Mouse (Mus musculus): ENCODE measurements around the gene Gm21834. TPM values are rescaled to one million over a fixed set of nuclear protein-coding genes. Genes with fewer than 3 reads are reported as not detected.

Gene Gm21834
- polyA plus RNA-seq, 1 experiment from 2014 or later = not detected

Other genes starting within 250 kb of the Gm21834 start
- gene Vmn2r120, start 196.7 kb downstream of the Gm21834 start, polyA plus RNA-seq (2014; fragmentation: Nextera tagmentation; extraction: Ambion mirVana) = not detected in 2 replicates
- gene Cntnap5c, start 27.4 kb upstream of the Gm21834 start, polyA plus RNA-seq (2014; fragmentation: Nextera tagmentation; extraction: Ambion mirVana) = 0.09 TPM in 1 of 2 replicates, not detected in the other

All from forebrain, embryonic 11.5 days (tissue).